ENCODE assay signal across 7 mouse cellular contexts in genomic region chr4:40852249-40852781, GRCm38 (mm10). TPM values are rescaled to one million over a fixed set of nuclear protein-coding genes. Genes with fewer than 3 reads are reported as not detected.
DNase-seq lines count a peak whose midpoint lies in the region; ATAC-seq and TF ChIP-seq lines count a peak whose summit lies in the region.

No protein-coding gene starts in this region.

- H3K36me3 ChIP-seq in G1E (replicated peaks) = peaks cover 25% of the 10 kb centered on the region
- no peaks in the 10 kb centered on the region for H3K36me3 ChIP-seq in intestine, embryonic 16.5 days (ENCODE audit: control insufficient read depth, insufficient read depth, low read length)
- no peaks in the 10 kb centered on the region for H3K36me3 ChIP-seq in lung, embryonic 16.5 days (ENCODE audit: control insufficient read depth, insufficient read depth, low read length)

- H3K27ac ChIP-seq in gastrocnemius, adult 2 months = peak overlapping the region; percentile 99
- H3K27ac ChIP-seq in intestine, embryonic 16.5 days (ENCODE audit: low read length) = peak overlapping the region; percentile 89
- peak overlapping the region; percentile 97 for H3K27ac ChIP-seq in lung, embryonic 16.5 days (ENCODE audit: low read length)

- H3K4me3 ChIP-seq in G1E (ENCODE audit: low read depth, low read length) = peak overlapping the region; percentile 85
- peak overlapping the region; percentile 83 for H3K4me3 ChIP-seq in gastrocnemius, adult 2 months
- peak overlapping the region; percentile 72 for H3K4me3 ChIP-seq in intestine, embryonic 16.5 days (ENCODE audit: low read length)
- peak overlapping the region; percentile 87 for H3K4me3 ChIP-seq in lung, embryonic 16.5 days (ENCODE audit: low read length)

- peak overlapping the region; percentile 78 for H3K4me2 ChIP-seq in intestine, embryonic 16.5 days (ENCODE audit: low read depth, low read length)
- peak overlapping the region; percentile 81 for H3K4me2 ChIP-seq in lung, embryonic 16.5 days (ENCODE audit: low read depth, low read length)

- peak overlapping the region; percentile 86 for H3K9ac ChIP-seq in intestine, embryonic 16.5 days (ENCODE audit: low read depth, low read length)
- H3K9ac ChIP-seq in lung, embryonic 16.5 days (ENCODE audit: low read length) = peak overlapping the region; percentile 96

- intact Hi-C loops in gastrocnemius, adult 2 months (cut with DNase I) = loop anchor here (5.0 kb wide), 1 partner anchor 95 kb away; the partner anchor contains the start of genes Bag1 and Chmp5

- WGBS in intestine, embryonic 16.5 days = 30% methylated on average over 5 of the region's 5 CpGs
- 14% methylated on average over 5 of the region's 5 CpGs for WGBS in lung, embryonic 16.5 days

- no peaks in the 10 kb centered on the region for H3K9me3 ChIP-seq in G1E (replicated peaks)
- H3K9me3 ChIP-seq in intestine, embryonic 16.5 days (ENCODE audit: control insufficient read depth, low read length) = no peaks in the 10 kb centered on the region
- H3K9me3 ChIP-seq in lung, embryonic 16.5 days (ENCODE audit: control insufficient read depth, low read length) = no peaks in the 10 kb centered on the region

- ATAC-seq in G1E (ENCODE audit: extremely low read depth, insufficient number of reproducible peaks, low FRiP score, poor library complexity, severe bottlenecking) = no peak
- no peak for ATAC-seq in intestine, embryonic 16.5 days
- ATAC-seq in lung, embryonic 16.5 days (ENCODE audit: low read depth) = no peak

- DNase-seq in B cell, adult 2 months = peak; percentile 44 to 52
- DNase-seq in G1E (ENCODE audit: low spot score) = peak; percentile 40
- peak; percentile 83 for DNase-seq in gastrocnemius, adult 2 months
- no peak for DNase-seq in right cerebral cortex, adult 18-20 months
- DNase-seq in left cerebral cortex, adult 18-20 months (ENCODE audit: low spot score in 2 of 2) = no peak

- H3K4me1 ChIP-seq in G1E (ENCODE audit: insufficient read depth, low read depth, low read length) = peaks cover 72% of the 10 kb centered on the region
- peaks cover 26% of the 10 kb centered on the region for H3K4me1 ChIP-seq in intestine, embryonic 16.5 days (ENCODE audit: control insufficient read depth, insufficient read depth, low read length)
- peaks cover 48% of the 10 kb centered on the region for H3K4me1 ChIP-seq in lung, embryonic 16.5 days (replicated peaks; ENCODE audit: control insufficient read depth, insufficient read depth, low read length)

- H3K27me3 ChIP-seq in G1E (ENCODE audit: insufficient read depth, low read length) = no peaks in the 10 kb centered on the region
- no peaks in the 10 kb centered on the region for H3K27me3 ChIP-seq in intestine, embryonic 16.5 days (replicated peaks; ENCODE audit: control insufficient read depth, insufficient read depth, low read length)
- H3K27me3 ChIP-seq in lung, embryonic 16.5 days (ENCODE audit: control insufficient read depth, insufficient read depth, low read depth, low read length) = no peaks in the 10 kb centered on the region

- TF ChIP-seq CTCF in G1E (IDR thresholded peaks at IDR 0.05; ENCODE audit: low read depth, low read length) = no peak
- no peak for TF ChIP-seq CTCF in gastrocnemius, adult 2 months (IDR thresholded peaks at IDR 0.05)

RNA-seq across cellular contexts. Expression of gene B4galt1, which starts 1.5 kb away (rescaled TPM):
- total RNA-seq in G1E (2014; fragmentation: Nextera tagmentation) (30.3 and 39.1 TPM in 2 replicates), G1E (2017) (12.6 and 15.4 TPM in 2 replicates)
- polyA plus RNA-seq in G1E (2012) = 19.6 and 19.7 TPM in 2 replicates
- total RNA-seq in gastrocnemius, adult 2 months (2021) = 10 to 100 TPM; 30.5 to 42.2 TPM
- 26.6 and 27.3 TPM in 2 replicates for polyA plus RNA-seq in intestine, embryonic 16.5 days (2015; fragmentation: Nextera tagmentation; extraction: Ambion mirVana)
- 75.4 and 79.0 TPM in 2 replicates for polyA plus RNA-seq in lung, embryonic 16.5 days (2015; fragmentation: Nextera tagmentation; extraction: Ambion mirVana)
- 1 to 10 TPM; 4.7 to 5.4 TPM for total RNA-seq in left cerebral cortex, adult 18-20 months (2021)

Comparison
In these comparisons a context has a peak if more than half of its experiments do, and no peak if none do; other contexts are left out.
1. DNase-seq: peak in B cell, adult 2 months (2 of 2), G1E (single experiment) and gastrocnemius, adult 2 months (single experiment); none in right cerebral cortex, adult 18-20 months (single experiment) and left cerebral cortex, adult 18-20 months (0 of 2).
2. Peak in every context shown above with its lines, with median percentiles within 50 percentile points of each other: H3K4me3 ChIP-seq and H3K27ac ChIP-seq.